ENCODE assay signal across 26 mouse cellular contexts in genomic region chr5:37206364-37206763, GRCm38 (mm10). TPM values are rescaled to one million over a fixed set of nuclear protein-coding genes. Genes with fewer than 3 reads are reported as not detected.
DNase-seq lines count a peak whose midpoint lies in the region; ATAC-seq lines count a peak whose summit lies in the region.
"Had no signal": no experiment of that assay in that cellular context is flagged by ENCODE, and none has a peak within 500 bp of the region (broad histone marks: within the 10 kb centered on the region; RNA-seq: fewer than 3 reads in every experiment).

No protein-coding gene starts in this region.

- H3K36me3 ChIP-seq in hindbrain, embryonic 15.5 days = no peaks in the 10 kb centered on the region
- H3K36me3 ChIP-seq in hindbrain, embryonic 13.5 days = no peaks in the 10 kb centered on the region
- H3K36me3 ChIP-seq in midbrain, embryonic 16.5 days (ENCODE audit: control insufficient read depth, insufficient read depth, low read length) = no peaks in the 10 kb centered on the region
- no peaks in the 10 kb centered on the region for H3K36me3 ChIP-seq in midbrain, embryonic 15.5 days (replicated peaks)
- H3K36me3 ChIP-seq: forebrain, embryonic 10.5 days; heart, embryonic 10.5 days; heart, embryonic 13.5 days; hindbrain, embryonic 12.5 days had no signal

- intact Hi-C loops in left cerebral cortex, postnatal 4 days (cut with DNase I) = no loop called here

- DNase-seq in left cerebral cortex, postnatal 4 days = peak; percentile 77
- DNase-seq in left cerebral cortex, adult 8-10 months (ENCODE audit: low spot score in 2 of 2) = no peak
- DNase-seq: adrenal gland, adult 2 months; adrenal gland, postnatal 14 days; cerebellum, adult 11 months; cerebellum, adult 2 months; cerebellum, adult 9-11 months; gastrocnemius, postnatal 10 days; gastrocnemius, postnatal 36 days; heart, adult 2 months; heart, postnatal 14 days; heart, postnatal 4 days had no signal

- peak; percentile 13; the same call in 1 of the 2 replicates for ATAC-seq in hindbrain, embryonic 15.5 days (ENCODE audit: low FRiP score, low read depth)
- no peak for ATAC-seq in hindbrain, embryonic 13.5 days (ENCODE audit: low FRiP score)
- peak; percentile 27; the same call in 1 of the 2 replicates for ATAC-seq in midbrain, embryonic 16.5 days
- no peak for ATAC-seq in midbrain, embryonic 15.5 days (replicated peaks)
- ATAC-seq: CD4-positive, CD25-positive, alpha-beta regulatory T cell, adult 4 months; forebrain, embryonic 13.5 days; forebrain, embryonic 16.5 days; inflammation-experienced regulatory T-cells, adult 6 months had no signal

- H3K4me2 ChIP-seq in hindbrain, embryonic 15.5 days = no peak overlapping the region
- H3K4me2 ChIP-seq in hindbrain, embryonic 13.5 days = no peak overlapping the region
- H3K4me2 ChIP-seq in midbrain, embryonic 16.5 days (ENCODE audit: low read length) = no peak overlapping the region
- no peak overlapping the region for H3K4me2 ChIP-seq in midbrain, embryonic 15.5 days
- H3K4me2 ChIP-seq: forebrain, embryonic 13.5 days; heart, embryonic 13.5 days; hindbrain, embryonic 12.5 days had no signal

- no peak overlapping the region for H3K4me3 ChIP-seq in hindbrain, embryonic 15.5 days
- no peak overlapping the region for H3K4me3 ChIP-seq in hindbrain, embryonic 13.5 days
- no peak overlapping the region for H3K4me3 ChIP-seq in midbrain, embryonic 16.5 days (ENCODE audit: low read depth, low read length)
- H3K4me3 ChIP-seq in midbrain, embryonic 15.5 days = no peak overlapping the region
- H3K4me3 ChIP-seq: forebrain, embryonic 10.5 days; forebrain, embryonic 13.5 days; heart, adult 2 months; heart, embryonic 10.5 days; heart, embryonic 13.5 days; hindbrain, embryonic 12.5 days had no signal

- no peaks in the 10 kb centered on the region for H3K27me3 ChIP-seq in hindbrain, embryonic 15.5 days
- H3K27me3 ChIP-seq in hindbrain, embryonic 13.5 days = no peaks in the 10 kb centered on the region
- H3K27me3 ChIP-seq in midbrain, embryonic 16.5 days (ENCODE audit: control insufficient read depth, insufficient read depth, low read depth, low read length) = no peaks in the 10 kb centered on the region
- no peaks in the 10 kb centered on the region for H3K27me3 ChIP-seq in midbrain, embryonic 15.5 days (replicated peaks)
- H3K27me3 ChIP-seq: forebrain, embryonic 13.5 days; hindbrain, embryonic 12.5 days had no signal

- no peak overlapping the region for H3K9ac ChIP-seq in hindbrain, embryonic 15.5 days
- H3K9ac ChIP-seq in hindbrain, embryonic 13.5 days = no peak overlapping the region
- no peak overlapping the region for H3K9ac ChIP-seq in midbrain, embryonic 16.5 days (ENCODE audit: low read depth, low read length)
- no peak overlapping the region for H3K9ac ChIP-seq in midbrain, embryonic 15.5 days
- H3K9ac ChIP-seq: forebrain, embryonic 13.5 days; heart, embryonic 13.5 days; hindbrain, embryonic 12.5 days had no signal

- H3K9me3 ChIP-seq in hindbrain, embryonic 15.5 days = no peaks in the 10 kb centered on the region
- no peaks in the 10 kb centered on the region for H3K9me3 ChIP-seq in hindbrain, embryonic 13.5 days
- H3K9me3 ChIP-seq in midbrain, embryonic 16.5 days (replicated peaks; ENCODE audit: control insufficient read depth, low read length, poor library complexity, severe bottlenecking) = no peaks in the 10 kb centered on the region
- no peaks in the 10 kb centered on the region for H3K9me3 ChIP-seq in midbrain, embryonic 15.5 days
- H3K9me3 ChIP-seq: forebrain, embryonic 10.5 days; forebrain, embryonic 13.5 days; heart, embryonic 10.5 days; hindbrain, embryonic 12.5 days had no signal

- 66% methylated on average over 2 of the region's 2 CpGs for WGBS in hindbrain, embryonic 15.5 days
- 68% methylated on average over 2 of the region's 2 CpGs for WGBS in hindbrain, embryonic 13.5 days
- WGBS in midbrain, embryonic 16.5 days = 54% methylated on average over 2 of the region's 2 CpGs
- 56% methylated on average over 2 of the region's 2 CpGs for WGBS in midbrain, embryonic 15.5 days

- H3K27ac ChIP-seq in hindbrain, embryonic 15.5 days (replicated peaks) = no peak overlapping the region
- no peak overlapping the region for H3K27ac ChIP-seq in hindbrain, embryonic 13.5 days
- H3K27ac ChIP-seq in midbrain, embryonic 16.5 days (ENCODE audit: low read length) = no peak overlapping the region
- H3K27ac ChIP-seq in midbrain, embryonic 15.5 days = no peak overlapping the region
- H3K27ac ChIP-seq: forebrain, embryonic 10.5 days; forebrain, embryonic 13.5 days; heart, adult 2 months; heart, embryonic 10.5 days; heart, embryonic 13.5 days; hindbrain, embryonic 12.5 days had no signal

- H3K4me1 ChIP-seq in hindbrain, embryonic 15.5 days (replicated peaks) = peaks cover 9% of the 10 kb centered on the region; the same call in 1 of the 2 replicates
- H3K4me1 ChIP-seq in hindbrain, embryonic 13.5 days (replicated peaks) = peaks cover 30% of the 10 kb centered on the region
- no peaks in the 10 kb centered on the region for H3K4me1 ChIP-seq in midbrain, embryonic 16.5 days (ENCODE audit: control insufficient read depth, insufficient read depth, low read length)
- H3K4me1 ChIP-seq in midbrain, embryonic 15.5 days = 0 out of 2 replicates have a peak, but pooled peaks cover 4% of the 10 kb centered on the region
- H3K4me1 ChIP-seq: forebrain, embryonic 13.5 days; heart, embryonic 10.5 days; heart, embryonic 13.5 days had no signal

RNA-seq across cellular contexts. Expression of gene Crmp1, which starts 35.4 kb away (rescaled TPM):
- 784 and 959 TPM in 2 replicates for polyA plus RNA-seq in hindbrain, embryonic 15.5 days (2015; fragmentation: Nextera tagmentation; extraction: Ambion mirVana)
- polyA plus RNA-seq in hindbrain, embryonic 13.5 days (2015; fragmentation: Nextera tagmentation; extraction: Ambion mirVana) = 750 and 790 TPM in 2 replicates
- 1,000 to 10,000 TPM; 1,527 to 1,566 TPM for total RNA-seq in left cerebral cortex, postnatal 4 days (2021)
- total RNA-seq in left cerebral cortex, adult 8-10 months (2022) = 100 to 1,000 TPM; 162 to 174 (median 169) TPM
- polyA plus RNA-seq in midbrain, embryonic 16.5 days (2015; fragmentation: Nextera tagmentation; extraction: Ambion mirVana) = 977 and 1,010 TPM in 2 replicates
- polyA plus RNA-seq in midbrain, embryonic 15.5 days (2015; fragmentation: Nextera tagmentation; extraction: Ambion mirVana) = 945 and 977 TPM in 2 replicates
- total RNA-seq: granulocyte monocyte progenitor cell, adult 5-6 weeks; MEL had no signal

Comparison
In these comparisons a context has a peak if more than half of its experiments do, and no peak if none do; other contexts are left out.
1. ATAC-seq: peak in hindbrain, embryonic 15.5 days (single experiment) and midbrain, embryonic 16.5 days (single experiment); none in hindbrain, embryonic 13.5 days (single experiment) and midbrain, embryonic 15.5 days (single experiment).